Mouse (Mus musculus): ENCODE results near the gene Gm21988. TPM values are rescaled to one million over a fixed set of nuclear protein-coding genes. Genes with fewer than 3 reads are reported as not detected.

Gm21988 gene
- polyA plus RNA-seq, 1 experiment from 2014 or later = 14.5 TPM

GRCm38 (mm10) chr11:70254931-70255531 lies 15.4 kb upstream of the Gm21988 start, which contains the start of gene Alox12:
Alox12 (minus strand) TSS chr11:70255353.
- Histone ChIP-seq H3K4me1 (replicated peaks) (peaks cover 15% of the 10 kb centered on the region), H3K36me3 (no peaks in the 10 kb centered on the region), H3K27me3 (ENCODE audit: insufficient read depth, poor library complexity, severe bottlenecking) (peaks cover 67% of the 10 kb centered on the region), H3K4me3 (peak within 1 kb of the TSS; percentile 46), H3K27ac (peak within 1 kb of the TSS; percentile 66; the same call in 1 of the 2 replicates), H3K9me3 (no peaks in the 10 kb centered on the region)
- 1% methylated on average over 25 of the region's 25 CpGs for WGBS
- peak; percentile 65 for DNase-seq (ENCODE audit: low spot score)

DNA sequence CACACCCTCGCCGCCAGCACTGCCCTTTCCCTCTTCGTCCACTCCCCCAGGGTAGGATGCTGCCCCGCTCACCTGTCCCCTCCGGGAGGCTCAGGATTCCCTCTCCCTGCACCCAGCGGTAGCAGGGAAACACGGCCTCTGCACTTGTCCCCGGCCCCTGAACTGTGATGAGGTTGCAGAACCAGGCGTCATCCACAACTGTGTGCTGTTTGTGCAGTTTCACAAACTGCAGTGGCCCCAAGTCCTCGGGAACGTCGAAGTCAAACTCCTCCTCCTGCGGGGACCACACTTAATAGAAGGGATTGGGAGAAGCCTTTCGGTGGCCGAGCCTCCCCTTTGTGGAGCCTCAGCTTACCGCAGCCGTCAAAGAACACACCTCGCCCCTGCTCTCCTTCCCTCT lies 14.7 kb upstream of the Gm21988 start:
- peaks cover 68% of the 10 kb centered on the region for H3K27me3 ChIP-seq (ENCODE audit: insufficient read depth, poor library complexity, severe bottlenecking)

DNA sequence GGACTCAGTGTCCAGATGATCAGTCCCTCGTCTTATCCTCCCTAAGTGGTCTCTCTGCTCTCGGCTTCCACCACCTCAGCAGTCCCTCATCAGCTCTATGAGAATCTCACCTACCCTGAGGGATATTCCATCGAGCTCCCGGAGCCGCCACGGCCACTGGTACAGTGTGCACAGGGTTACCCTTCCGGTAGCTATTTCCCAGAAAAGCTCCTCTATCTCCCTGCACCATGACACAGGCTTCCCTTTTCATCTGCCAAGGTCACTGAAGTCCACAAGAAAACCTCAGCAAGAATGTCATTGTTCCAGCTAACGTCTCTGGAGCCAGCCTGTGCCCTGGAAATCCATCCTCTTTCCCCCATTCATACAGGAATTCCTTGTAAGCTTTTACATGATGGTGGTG lies 12.2 kb upstream of the Gm21988 start:
- no peaks in the 10 kb centered on the region for H3K9me3 ChIP-seq
- H3K27me3 ChIP-seq (ENCODE audit: insufficient read depth, poor library complexity, severe bottlenecking) = peaks cover 68% of the 10 kb centered on the region
- H3K36me3 ChIP-seq = no peaks in the 10 kb centered on the region
- DNase-seq (ENCODE audit: low spot score) = no peak
- H3K4me1 ChIP-seq (replicated peaks) = peaks cover 15% of the 10 kb centered on the region
- H3K4me3 ChIP-seq = no peak overlapping the region
- no peak overlapping the region for H3K27ac ChIP-seq
- WGBS = 83% methylated on average over 8 of the region's 8 CpGs

More for the DNA sequence above, 14.7 kb upstream of the Gm21988 start:
- Histone ChIP-seq H3K4me3 (peak overlapping the region; percentile 46), H3K4me1 (replicated peaks) (peaks cover 15% of the 10 kb centered on the region), H3K36me3 (no peaks in the 10 kb centered on the region), H3K9me3 (no peaks in the 10 kb centered on the region), H3K27ac (no peak overlapping the region)
- 3% methylated on average over 18 of the region's 18 CpGs for WGBS
- DNase-seq (ENCODE audit: low spot score) = no peak

- no peak overlapping the region for H3K27ac ChIP-seq
- peaks cover 59% of the 10 kb centered on the region for H3K27me3 ChIP-seq (ENCODE audit: insufficient read depth, poor library complexity, severe bottlenecking)
- 76% methylated on average over 11 of the region's 11 CpGs for WGBS
These were observed 10.5 kb upstream of the Gm21988 start for GRCm38 (mm10) chr11:70250150-70250549.

DNA sequence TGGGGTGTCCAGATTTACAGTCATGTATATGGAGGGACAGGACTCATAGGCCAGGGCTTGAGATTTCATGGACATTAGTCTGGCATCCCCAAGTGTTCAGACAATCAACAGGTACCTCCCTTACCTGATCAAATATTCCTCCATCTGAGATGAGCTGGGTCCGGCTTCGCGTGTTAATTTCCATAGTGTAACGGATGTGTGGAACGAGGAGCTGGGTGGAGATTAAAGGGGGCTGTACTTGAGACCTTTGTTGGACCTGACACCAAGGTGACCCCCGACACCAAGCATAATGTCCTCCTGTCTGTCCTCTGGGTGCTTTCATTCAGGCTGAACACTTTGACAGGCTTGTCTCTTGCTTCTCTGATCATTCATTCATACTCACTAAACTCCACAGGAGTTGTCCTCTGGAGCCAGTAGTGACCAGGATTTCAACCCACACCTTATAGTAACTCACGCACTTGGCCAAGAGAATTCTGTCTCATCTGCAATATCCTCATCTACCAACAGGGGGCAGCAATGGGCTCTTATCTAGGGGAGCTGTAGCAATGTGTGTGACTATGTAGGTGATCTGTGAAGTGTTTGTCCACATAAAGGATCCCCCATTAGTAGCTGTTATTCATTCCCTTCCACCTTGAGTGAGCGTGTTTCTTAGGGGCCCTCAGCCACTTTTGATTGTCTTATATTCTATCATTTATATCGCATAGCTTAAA lies 7.7 kb upstream of the Gm21988 start:
- no peaks in the 10 kb centered on the region for H3K9me3 ChIP-seq
- no peak overlapping the region for H3K4me3 ChIP-seq
- peaks cover 30% of the 10 kb centered on the region for H3K27me3 ChIP-seq (ENCODE audit: insufficient read depth, poor library complexity, severe bottlenecking)
- H3K27ac ChIP-seq = no peak overlapping the region
- WGBS = 54% methylated on average over 9 of the region's 9 CpGs
- no peaks in the 10 kb centered on the region for H3K36me3 ChIP-seq
- no peaks in the 10 kb centered on the region for H3K4me1 ChIP-seq (replicated peaks)
- peak; percentile 69 for DNase-seq (ENCODE audit: low spot score)

More at GRCm38 (mm10) chr11:70250150-70250549, 10.5 kb upstream of the Gm21988 start:
- H3K9me3 ChIP-seq = no peaks in the 10 kb centered on the region
- no peak for DNase-seq (ENCODE audit: low spot score)
- no peaks in the 10 kb centered on the region for H3K36me3 ChIP-seq
- H3K4me3 ChIP-seq = no peak overlapping the region
- peaks cover 11% of the 10 kb centered on the region for H3K4me1 ChIP-seq (replicated peaks)

DNA sequence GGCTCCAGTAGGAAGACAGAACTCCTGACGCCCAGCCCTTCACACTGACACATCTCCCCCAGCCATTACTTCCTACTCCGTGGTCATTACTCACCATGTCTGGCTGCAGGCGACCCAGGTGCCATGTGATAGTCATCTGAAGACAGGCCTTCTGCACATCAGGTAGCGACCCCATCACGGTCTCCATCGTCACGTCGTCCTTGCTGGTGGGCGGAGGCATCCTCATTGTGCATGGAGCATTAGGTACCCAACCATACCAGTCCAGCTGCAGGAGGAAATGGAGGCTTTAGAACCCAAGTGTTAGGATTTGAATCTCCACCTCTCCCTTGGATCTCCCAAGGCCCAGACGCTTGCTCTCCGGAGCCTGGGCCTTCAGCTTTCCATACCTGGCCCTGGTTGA lies 3.0 kb upstream of the Gm21988 start:
- Histone ChIP-seq H3K27me3 (ENCODE audit: insufficient read depth, poor library complexity, severe bottlenecking) (peaks cover 6% of the 10 kb centered on the region; the same call in 1 of the 2 replicates), H3K36me3 (no peaks in the 10 kb centered on the region), H3K9me3 (no peaks in the 10 kb centered on the region), H3K27ac (no peak overlapping the region), H3K4me1 (replicated peaks) (peaks cover 25% of the 10 kb centered on the region), H3K4me3 (no peak overlapping the region)
- 71% methylated on average over 11 of the region's 11 CpGs for WGBS
- DNase-seq (ENCODE audit: low spot score) = no peak

- no peaks in the 10 kb centered on the region for H3K9me3 ChIP-seq
- H3K4me3 ChIP-seq = peak overlapping the region; percentile 98
- DNase-seq (ENCODE audit: low spot score) = peak; percentile 24
- H3K27ac ChIP-seq = peak overlapping the region; percentile 97
- WGBS = 13% methylated on average over 23 of the region's 23 CpGs
- 0 out of 2 replicates have a peak, but pooled peaks cover 3% of the 10 kb centered on the region for H3K27me3 ChIP-seq (ENCODE audit: insufficient read depth, poor library complexity, severe bottlenecking)
- H3K36me3 ChIP-seq = peaks cover 24% of the 10 kb centered on the region
- H3K4me1 ChIP-seq (replicated peaks) = peaks cover 59% of the 10 kb centered on the region
These were observed 814 bp downstream of the Gm21988 start for GRCm38 (mm10) chr11:70238591-70239440.

GRCm38 (mm10) chr11:70237457-70238167 lies 2.0 kb downstream of the Gm21988 start, which contains the start of gene 0610010K14Rik:
0610010K14Rik (minus strand) TSS chr11:70237914.
- under 1% methylated on average over 70 of the region's 70 CpGs for WGBS
- Histone ChIP-seq H3K9me3 (no peaks in the 10 kb centered on the region), H3K27ac (peak within 1 kb of the TSS; percentile 97), H3K4me1 (replicated peaks) (peaks cover 71% of the 10 kb centered on the region), H3K36me3 (peaks cover 24% of the 10 kb centered on the region), H3K27me3 (ENCODE audit: insufficient read depth, poor library complexity, severe bottlenecking) (peaks cover 9% of the 10 kb centered on the region; the same call in 1 of the 2 replicates), H3K4me3 (peak within 1 kb of the TSS; percentile 98)
- peak; percentile 97 for DNase-seq (ENCODE audit: low spot score)

- DNase-seq (ENCODE audit: low spot score) = no peak
- H3K9me3 ChIP-seq = no peaks in the 10 kb centered on the region
- 44% methylated on average over 7 of the region's 7 CpGs for WGBS
- peaks cover 13% of the 10 kb centered on the region; the same call in 1 of the 2 replicates for H3K27me3 ChIP-seq (ENCODE audit: insufficient read depth, poor library complexity, severe bottlenecking)
- peaks cover 24% of the 10 kb centered on the region for H3K36me3 ChIP-seq
- peaks cover 77% of the 10 kb centered on the region for H3K4me1 ChIP-seq (replicated peaks)
- H3K27ac ChIP-seq = peak overlapping the region; percentile 97
- H3K4me3 ChIP-seq = peak overlapping the region; percentile 98
These were observed 2.9 kb downstream of the Gm21988 start for GRCm38 (mm10) chr11:70236717-70237116.

DNA sequence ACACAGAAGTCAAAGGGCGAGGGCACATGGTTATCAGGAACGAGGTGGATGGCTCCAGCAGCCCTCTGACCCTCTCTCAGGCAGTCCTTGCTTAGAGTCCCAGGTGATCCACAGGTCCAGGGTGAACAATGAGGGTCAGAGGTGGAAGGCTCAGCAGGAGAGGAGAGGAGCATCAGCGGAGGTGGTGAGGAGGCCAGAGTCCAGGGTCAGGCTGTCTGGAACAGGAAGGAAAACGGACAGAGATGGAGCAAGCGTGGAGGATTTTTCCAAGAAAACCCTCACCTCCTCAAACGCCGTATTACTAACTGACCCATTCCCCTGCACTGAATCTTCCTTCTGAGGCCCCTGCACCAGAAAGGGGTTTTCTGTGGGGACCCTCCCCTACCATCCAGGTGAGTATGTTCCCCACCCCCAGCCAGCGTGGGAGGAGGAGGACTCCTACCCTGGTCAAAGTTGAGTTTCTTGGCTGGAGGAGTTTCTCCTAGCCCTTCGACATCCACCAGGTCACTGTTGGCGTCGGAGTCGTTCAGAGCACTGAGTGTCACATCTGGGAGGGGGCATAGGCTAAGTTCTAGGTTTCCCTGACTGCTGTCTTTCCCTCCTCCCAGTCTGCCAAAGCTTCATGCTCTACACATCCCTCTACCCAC lies 4.3 kb downstream of the Gm21988 start:
- Histone ChIP-seq H3K4me1 (replicated peaks) (peaks cover 77% of the 10 kb centered on the region), H3K36me3 (peaks cover 24% of the 10 kb centered on the region), H3K9me3 (no peaks in the 10 kb centered on the region), H3K27ac (no peak overlapping the region), H3K27me3 (ENCODE audit: insufficient read depth, poor library complexity, severe bottlenecking) (peaks cover 26% of the 10 kb centered on the region), H3K4me3 (no peak overlapping the region; the same call in 1 of the 2 replicates)
- 89% methylated on average over 12 of the region's 12 CpGs for WGBS
- DNase-seq (ENCODE audit: low spot score) = no peak

DNA sequence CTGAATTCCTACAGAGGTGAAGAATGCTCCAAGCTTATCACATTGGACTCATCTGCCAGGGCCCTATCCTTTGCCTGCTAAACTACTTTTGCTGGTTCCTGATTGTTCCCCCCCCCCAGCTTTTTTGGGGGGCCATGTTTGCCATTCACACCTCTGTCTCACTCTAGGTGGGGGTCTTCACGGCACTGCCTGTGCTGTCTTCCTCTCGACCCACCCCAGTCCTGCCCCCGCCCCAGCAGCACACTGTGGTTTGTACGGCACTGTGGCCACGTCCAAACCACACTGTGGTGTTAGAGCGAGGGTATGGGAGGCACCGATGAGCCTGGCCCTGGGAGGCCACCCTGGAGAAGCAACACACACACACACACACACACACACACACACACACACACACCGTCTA lies 5.1 kb downstream of the Gm21988 start:
- H3K27ac ChIP-seq = no peak overlapping the region; the same call in 1 of the 2 replicates
- no peaks in the 10 kb centered on the region for H3K9me3 ChIP-seq
- peaks cover 35% of the 10 kb centered on the region for H3K27me3 ChIP-seq (ENCODE audit: insufficient read depth, poor library complexity, severe bottlenecking)
- 0 out of 2 replicates have a peak overlapping the region, but pooled peaks have one; percentile 9 for H3K4me3 ChIP-seq
- peaks cover 24% of the 10 kb centered on the region for H3K36me3 ChIP-seq
- DNase-seq (ENCODE audit: low spot score) = no peak
- WGBS = 92% methylated on average over 8 of the region's 8 CpGs
- H3K4me1 ChIP-seq (replicated peaks) = peaks cover 83% of the 10 kb centered on the region

Data from hindbrain, embryonic 10.5 days (tissue).